Mouse (Mus musculus) neural tube, postnatal 0 days (tissue): Measurements from ENCODE around the gene Olfr1537. TPM values are rescaled to one million over a fixed set of nuclear protein-coding genes. Genes with fewer than 3 reads are reported as not detected.

Experiments
- polyA plus RNA-seq: library from polyadenylated mRNA; unstranded; fragments of >200 nt; fragmentation: Nextera tagmentation; extraction: Ambion mirVana; gene quantifications from 2 replicates; pipeline ENCODE4 v1.2.1, GENCODE M21; 2015

Gene Olfr1537
- polyA plus RNA-seq = not detected in 2 replicates

GRCm38 (mm10) chr9:39249894-39250293, at the start of gene Olfr1537:
Gene Olfr1537 (minus strand): TSS chr9:39249994.

DNA sequence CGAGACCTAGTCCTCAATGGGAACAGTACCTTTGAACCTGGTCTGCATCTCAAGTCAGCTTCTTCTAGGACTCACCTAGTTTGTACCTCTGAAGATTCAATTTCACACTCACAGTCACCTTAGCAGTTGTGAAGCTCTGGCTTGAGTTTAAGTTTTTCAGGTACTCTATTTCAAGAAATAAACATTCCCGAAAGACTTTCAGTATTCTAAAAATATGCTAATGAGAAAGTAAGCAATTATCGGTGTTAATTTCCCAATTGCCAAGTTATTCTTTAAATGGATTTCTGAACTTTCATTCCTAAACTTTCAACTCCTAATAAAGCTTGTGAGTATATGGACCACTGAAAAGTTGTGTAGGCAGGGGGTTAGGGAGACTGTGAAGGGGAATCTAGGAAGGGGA, 26.9 kb upstream of the Olfr1537 start, which contains the start of gene Olfr945:
TSS of gene Olfr945 (minus strand) at position 101 of the 400 bp plus-strand sequence.

DNA sequence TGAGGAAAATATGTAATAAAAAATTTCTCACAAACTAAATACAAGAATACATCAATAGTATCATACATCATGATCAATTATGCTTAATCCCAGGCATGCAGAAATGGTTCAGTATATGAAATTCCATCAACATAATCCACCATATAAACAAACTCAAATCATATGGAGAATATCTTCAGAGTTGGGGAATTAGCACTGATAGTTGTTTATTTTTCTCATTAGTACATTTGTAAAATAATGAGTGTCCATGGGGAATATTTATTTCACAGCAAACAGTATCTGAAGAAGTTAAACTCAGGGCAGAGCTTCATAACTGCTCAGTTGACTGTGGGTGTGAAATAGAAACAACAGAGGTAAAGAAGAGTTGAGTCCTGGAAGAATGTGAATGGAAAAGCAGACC, 48.2 kb downstream of the Olfr1537 start, which contains the start of gene Olfr944:
TSS of gene Olfr944 (plus strand) at position 301 of the 400 bp plus-strand sequence.

Other genes starting within 250 kb of the Olfr1537 start
- not detected in 2 replicates for gene Olfr146, start 226.6 kb downstream of the Olfr1537 start, polyA plus RNA-seq
- gene Olfr937, start 185.0 kb downstream of the Olfr1537 start, polyA plus RNA-seq = not detected in 2 replicates
- not detected in 2 replicates for gene Olfr938, start 171.1 kb downstream of the Olfr1537 start, polyA plus RNA-seq
- not detected in 2 replicates for gene Olfr27, start 121.9 kb downstream of the Olfr1537 start, polyA plus RNA-seq
- gene Olfr943, start 83.7 kb downstream of the Olfr1537 start, polyA plus RNA-seq = not detected in 2 replicates
- gene Olfr944, start 48.1 kb downstream of the Olfr1537 start, polyA plus RNA-seq = not detected in 2 replicates
- not detected in 2 replicates for gene Olfr945, start 26.8 kb upstream of the Olfr1537 start, polyA plus RNA-seq
- gene Olfr948, start 76.1 kb upstream of the Olfr1537 start, polyA plus RNA-seq = not detected in 2 replicates
- not detected in 2 replicates for gene Olfr951, start 137.4 kb upstream of the Olfr1537 start, polyA plus RNA-seq
- gene Olfr952, start 177.2 kb upstream of the Olfr1537 start, polyA plus RNA-seq = not detected in 2 replicates
- gene Olfr954, start 206.7 kb upstream of the Olfr1537 start, polyA plus RNA-seq = not detected in 2 replicates
- not detected in 2 replicates for gene Olfr955, start 221.9 kb upstream of the Olfr1537 start, polyA plus RNA-seq
- not detected in 2 replicates for gene Olfr44, start 244.0 kb upstream of the Olfr1537 start, polyA plus RNA-seq